Mouse (Mus musculus) thymus, postnatal 14 days (tissue): ENCODE results near the gene Lypd6b.
A peak's percentile ranks its signal among the peaks of the same experiment; 100 is the strongest.

Source experiments
- DNase-seq: peaks from one replicate; pipeline ENCODE4 v3.0.0; 2021

Lypd6b gene

DNA sequence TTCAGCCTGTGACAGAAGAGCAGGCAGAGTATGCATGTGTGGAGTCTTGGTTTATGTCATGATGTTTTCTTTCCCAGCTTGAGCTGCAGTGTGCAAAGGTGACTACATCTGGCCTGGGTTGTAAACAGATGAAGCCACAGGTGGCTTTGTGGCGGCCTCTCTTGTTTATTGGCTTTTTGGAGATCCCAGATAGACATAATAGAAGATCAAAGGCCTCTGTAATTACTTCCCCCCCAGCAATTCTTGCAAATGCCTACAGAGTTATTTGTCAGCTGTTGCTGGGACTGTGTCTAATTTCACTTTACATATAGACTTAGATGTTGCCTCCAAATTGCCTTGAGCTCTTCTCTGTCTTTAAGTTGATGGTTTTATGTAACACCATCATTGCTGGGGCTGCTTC, 38.1 kb downstream of the Lypd6b start:
- DNase-seq = no peak

- no peak for DNase-seq
Observed at GRCm38 (mm10) chr2:49827756-49828155, 40.3 kb downstream of the Lypd6b start.

- DNase-seq = no peak
Observed at GRCm38 (mm10) chr2:49830369-49830768, 42.9 kb downstream of the Lypd6b start.

GRCm38 (mm10) chr2:49832277-49832803, 44.9 kb downstream of the Lypd6b start:
- DNase-seq = no peak

DNA sequence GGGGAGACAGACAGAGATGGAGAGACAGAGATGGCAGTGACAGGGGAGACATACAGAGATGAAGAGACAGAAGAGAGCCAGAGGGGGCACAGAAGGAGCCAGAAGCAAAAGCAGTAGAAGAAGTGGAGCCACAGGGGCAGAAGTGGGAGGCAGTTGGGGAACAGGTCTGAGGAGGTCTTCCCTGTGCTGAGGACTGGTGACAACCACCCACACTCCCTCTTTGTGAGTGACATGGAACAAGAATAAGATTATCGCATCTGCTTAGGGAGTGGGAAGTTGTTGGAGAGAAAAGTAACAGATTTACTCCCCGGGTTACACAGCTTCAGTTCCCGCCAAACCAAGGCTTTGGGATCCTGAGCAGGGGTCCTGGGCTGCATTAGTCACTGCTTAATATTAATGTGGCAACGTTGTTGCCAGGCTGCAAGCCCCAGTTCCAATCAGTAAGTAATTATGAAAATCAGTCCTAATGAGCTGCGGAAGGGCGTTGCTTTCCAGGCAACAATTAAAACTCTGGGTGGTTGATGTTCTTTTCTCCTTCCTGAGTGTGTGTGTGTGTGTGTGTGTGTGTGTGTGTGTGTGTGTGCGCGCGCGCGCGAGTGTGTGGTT, 50.1 kb downstream of the Lypd6b start:
- peak; percentile 52 for DNase-seq

DNA sequence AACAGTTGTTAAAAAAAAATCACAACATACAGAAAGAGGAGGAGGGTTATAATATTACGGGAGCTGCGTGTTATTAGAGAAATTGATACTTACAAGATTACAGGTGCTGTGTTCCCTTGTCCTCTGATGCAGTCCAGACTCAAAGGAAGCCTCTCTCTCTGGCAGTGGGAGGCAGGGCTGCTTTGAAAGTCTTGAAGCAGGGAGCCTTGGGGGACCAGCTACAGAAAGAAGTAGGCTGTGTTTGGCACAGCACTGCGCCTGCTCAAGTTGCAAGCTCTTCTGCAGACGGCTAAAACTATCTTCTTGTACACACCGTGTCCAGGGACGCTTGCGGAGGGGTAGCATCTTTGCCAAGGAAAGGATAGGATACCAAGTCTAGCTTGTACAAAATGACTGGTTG, 51.1 kb downstream of the Lypd6b start:
- no peak for DNase-seq

- no peak for DNase-seq
Observed at GRCm38 (mm10) chr2:49840573-49840972, 53.1 kb downstream of the Lypd6b start.

- no peak for DNase-seq
Observed at GRCm38 (mm10) chr2:49841089-49841488, 53.6 kb downstream of the Lypd6b start.

- no peak for DNase-seq
Observed at GRCm38 (mm10) chr2:49845104-49845503, 57.6 kb downstream of the Lypd6b start.

- DNase-seq = peak; percentile 42
Observed at GRCm38 (mm10) chr2:49846097-49846496, 58.6 kb downstream of the Lypd6b start.

- DNase-seq = no peak
Observed at GRCm38 (mm10) chr2:49846880-49847279, 59.4 kb downstream of the Lypd6b start.

DNA sequence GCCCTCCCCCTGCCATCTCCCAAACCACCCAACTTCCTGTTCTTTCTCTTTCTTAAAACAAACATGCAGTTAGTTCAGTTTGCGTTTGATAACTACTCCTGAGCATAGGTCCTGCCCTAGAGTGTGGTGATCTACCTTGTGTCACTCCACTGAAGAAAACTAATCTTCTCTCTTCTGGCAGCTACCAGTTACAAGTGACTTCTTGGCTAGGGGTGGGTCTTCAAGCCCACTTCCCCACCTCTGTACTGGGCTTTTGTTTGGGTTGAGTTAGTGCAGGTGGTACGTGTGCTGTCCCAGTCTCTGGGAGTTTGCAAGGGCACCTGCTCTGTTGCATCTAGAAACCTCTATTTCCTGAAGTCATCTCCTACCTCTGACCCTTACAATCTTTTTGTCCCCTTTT, 60.3 kb downstream of the Lypd6b start:
- DNase-seq = peak; percentile 43

DNA sequence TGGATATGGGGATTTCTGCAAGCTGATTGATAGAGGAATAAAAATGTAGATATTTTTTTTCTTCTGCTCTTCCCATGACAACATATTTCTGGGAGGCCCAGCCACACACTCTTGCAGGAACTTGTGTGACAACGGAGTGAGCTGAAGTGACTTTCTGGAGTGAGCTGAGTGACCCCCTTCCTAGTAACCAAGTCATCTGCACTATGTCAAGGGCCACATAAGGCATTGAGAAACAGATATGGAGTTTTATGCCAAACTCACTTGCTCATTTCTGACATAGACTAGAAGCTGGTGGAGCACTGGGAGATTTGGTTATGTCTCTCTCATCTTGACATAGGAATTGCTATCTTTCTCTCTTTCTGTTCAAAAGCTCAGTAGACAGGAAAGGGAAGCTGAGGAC, 62.3 kb downstream of the Lypd6b start:
- DNase-seq = no peak

DNA sequence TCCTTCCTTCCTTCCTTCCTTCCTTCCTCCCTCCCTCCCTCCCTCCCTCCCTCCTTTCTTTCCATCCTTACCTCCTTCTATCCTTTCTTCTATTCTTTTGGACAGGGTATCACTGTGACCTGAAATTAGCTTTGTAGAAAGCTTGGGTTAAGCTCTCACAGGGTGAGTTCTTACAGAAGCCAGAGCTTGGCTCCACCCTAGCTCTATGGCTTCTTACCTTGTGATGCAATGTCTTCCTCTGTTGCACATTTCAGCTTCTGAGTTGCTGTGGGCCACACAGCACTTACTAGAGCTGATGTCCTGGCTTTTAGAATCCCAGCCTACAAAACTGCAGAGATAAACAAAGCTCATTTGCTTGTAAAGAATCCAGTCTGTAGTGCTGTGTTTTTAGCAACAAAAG, 64.5 kb downstream of the Lypd6b start:
- no peak for DNase-seq

DNA sequence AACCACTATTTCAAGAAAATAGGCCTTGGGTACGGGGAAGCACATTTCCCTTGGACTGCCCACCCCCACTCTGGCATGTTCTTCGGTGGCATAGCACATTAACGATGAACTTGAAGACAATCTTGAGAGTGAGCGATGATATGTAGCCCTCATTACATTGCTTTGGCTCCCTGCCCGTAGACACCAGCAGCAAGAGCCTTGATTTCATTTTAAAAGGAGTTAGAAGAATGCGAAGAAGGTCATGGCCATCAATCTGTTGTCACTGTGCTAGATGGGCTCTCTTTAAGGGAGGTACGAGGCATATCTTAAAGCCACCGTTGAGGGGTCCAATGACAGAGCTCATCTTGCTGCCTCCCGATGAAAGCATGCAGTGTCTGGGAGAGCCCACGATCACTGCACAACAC, 68.7 kb downstream of the Lypd6b start:
- DNase-seq = no peak

GRCm38 (mm10) chr2:49856584-49856983, 69.1 kb downstream of the Lypd6b start:
- no peak for DNase-seq

DNA sequence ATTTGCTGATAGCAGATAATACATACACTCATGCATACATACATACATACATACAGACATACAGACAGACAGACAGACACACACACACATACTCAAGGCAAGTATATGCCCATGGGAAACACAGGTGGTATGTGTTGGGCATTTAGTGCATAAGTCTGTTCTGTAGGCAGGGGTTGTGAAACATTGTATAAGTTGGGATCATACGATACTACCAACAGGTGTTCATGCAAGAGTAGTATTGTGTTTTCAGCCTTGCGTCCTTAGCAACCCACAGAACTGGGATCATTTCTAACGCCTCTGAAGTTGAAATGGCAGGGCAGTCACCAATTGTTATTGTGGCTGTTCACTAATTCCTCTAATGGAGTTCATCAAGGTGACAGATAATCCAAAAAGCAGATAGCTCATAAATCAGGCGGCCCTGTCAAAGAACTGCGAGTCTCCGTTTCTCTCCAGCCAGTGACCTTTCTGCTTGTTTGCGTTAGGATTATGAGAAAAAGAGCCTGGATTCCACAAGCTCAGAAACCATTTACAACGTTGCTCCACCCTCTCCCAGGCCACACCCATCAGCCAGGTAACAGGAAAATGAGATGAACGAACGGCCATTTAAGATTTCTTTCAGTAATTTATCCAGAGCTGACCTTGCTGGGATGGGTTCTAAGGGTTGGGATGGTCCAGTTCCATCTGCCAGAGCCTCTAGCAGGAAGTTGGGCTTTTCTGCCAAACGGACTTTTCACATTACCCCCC, 72.9 kb downstream of the Lypd6b start:
- no peak for DNase-seq

GRCm38 (mm10) chr2:49860969-49861592, 73.6 kb downstream of the Lypd6b start:
- DNase-seq = no peak

- DNase-seq = no peak
Observed at GRCm38 (mm10) chr2:49861658-49862057, 74.2 kb downstream of the Lypd6b start.

DNA sequence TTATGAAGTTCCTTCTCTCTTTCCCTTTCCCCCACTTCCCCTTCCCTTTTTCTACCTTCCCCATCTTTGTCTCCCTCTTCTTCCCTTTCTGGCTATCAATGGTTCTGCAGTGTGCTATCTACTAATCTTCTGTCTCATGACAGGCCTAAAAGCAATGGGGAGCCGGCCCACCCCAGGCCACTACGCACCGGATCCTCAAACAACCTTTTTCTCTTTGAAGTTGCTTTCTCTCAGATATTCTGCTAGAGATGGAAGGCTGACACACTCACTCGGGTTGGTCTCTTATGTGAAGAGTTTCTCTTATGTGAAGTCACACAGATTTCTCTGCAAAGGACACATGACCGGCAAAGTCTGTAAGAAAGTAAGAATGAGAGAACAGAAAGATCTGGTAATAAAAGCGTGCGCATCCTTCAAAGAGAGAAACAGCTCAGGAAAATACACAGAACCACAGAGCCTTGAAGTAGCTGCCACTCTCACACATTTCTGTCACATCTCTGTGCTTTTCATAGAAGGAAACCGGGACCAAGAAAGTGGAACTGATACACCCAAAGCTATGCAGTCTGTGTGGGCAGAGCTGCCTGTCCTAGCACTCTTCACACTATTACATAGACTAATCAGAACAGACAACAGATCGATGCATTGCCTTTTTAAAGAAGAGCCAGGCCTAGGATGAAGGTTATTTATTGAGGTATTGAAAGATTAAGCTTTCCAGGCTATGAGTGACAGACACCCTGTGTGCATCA, 80.8 kb downstream of the Lypd6b start:
- no peak for DNase-seq

DNA sequence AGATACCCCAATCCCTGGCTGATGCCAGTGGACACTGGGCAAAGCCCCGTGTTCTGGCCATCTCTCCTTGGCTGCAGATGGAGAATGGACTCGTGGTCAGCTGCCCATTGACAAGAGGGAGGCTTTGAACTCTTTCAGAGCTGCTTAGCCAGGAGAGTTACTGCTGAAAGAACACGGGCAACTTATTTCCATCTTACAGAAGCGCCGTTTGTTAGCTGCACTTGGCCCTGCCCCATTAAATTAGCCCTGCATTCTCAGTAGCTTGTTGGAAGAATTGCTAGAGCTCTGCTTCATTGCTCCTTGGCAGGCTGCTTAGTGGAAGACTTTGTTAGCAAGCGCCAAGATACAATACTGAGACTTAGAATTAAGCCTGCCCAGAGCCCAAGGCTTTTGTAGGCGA, 81.6 kb downstream of the Lypd6b start:
- DNase-seq = no peak

- DNase-seq = no peak
Observed at GRCm38 (mm10) chr2:49869782-49870514, 82.5 kb downstream of the Lypd6b start.

DNA sequence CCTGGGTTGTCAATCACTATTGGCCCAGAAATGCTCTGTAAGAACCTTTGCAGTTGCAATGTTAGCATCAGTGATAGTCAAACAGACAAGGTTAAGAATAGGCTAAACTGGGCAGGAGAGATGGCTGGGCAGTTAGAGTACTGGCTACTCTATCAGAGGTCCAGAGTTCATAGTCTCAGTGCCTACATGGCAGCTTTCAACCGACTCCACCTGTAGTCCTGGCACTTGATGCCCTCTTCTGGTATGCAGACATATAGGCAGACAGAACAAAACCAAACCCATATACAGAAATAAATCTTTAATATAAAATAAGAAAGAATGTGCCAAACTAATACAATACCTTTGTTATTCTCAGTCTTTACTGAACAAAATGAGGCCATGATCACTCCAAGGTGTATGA, 83.5 kb downstream of the Lypd6b start:
- DNase-seq = no peak
